Mouse (Mus musculus) E14TG2a.4 (cell line): ENCODE results near the gene Klhdc4.

ENCODE experiments used
- CTCF ChIP-seq: conservative IDR thresholded peaks from 2 replicates; pipeline ENCODE4 v1.5.1; 2014; ENCODE audit warnings: low read length
- NANOG ChIP-seq: IDR thresholded peaks from 2 replicates; pipeline ENCODE4 v1.6.1; 2014; ENCODE audit warnings: borderline replicate concordance, low read length, mixed read lengths
- POU5F1 ChIP-seq: IDR thresholded peaks from 2 replicates; pipeline ENCODE4 v1.6.1; 2014; ENCODE audit warnings: low read length, borderline replicate concordance

- TF ChIP-seq CTCF (no peak), POU5F1 (no peak), NANOG (no peak)
These were observed 40.6 kb downstream of the Klhdc4 start for GRCm38 (mm10) chr8:121788786-121789185.
